Mouse (Mus musculus): Measurements from ENCODE around the gene Spert. TPM values are rescaled to one million over a fixed set of nuclear protein-coding genes. Genes with fewer than 3 reads are reported as not detected.

Spert gene
- total and polyA plus RNA-seq, 2 experiments from 2014 or later = not detected

DNA sequence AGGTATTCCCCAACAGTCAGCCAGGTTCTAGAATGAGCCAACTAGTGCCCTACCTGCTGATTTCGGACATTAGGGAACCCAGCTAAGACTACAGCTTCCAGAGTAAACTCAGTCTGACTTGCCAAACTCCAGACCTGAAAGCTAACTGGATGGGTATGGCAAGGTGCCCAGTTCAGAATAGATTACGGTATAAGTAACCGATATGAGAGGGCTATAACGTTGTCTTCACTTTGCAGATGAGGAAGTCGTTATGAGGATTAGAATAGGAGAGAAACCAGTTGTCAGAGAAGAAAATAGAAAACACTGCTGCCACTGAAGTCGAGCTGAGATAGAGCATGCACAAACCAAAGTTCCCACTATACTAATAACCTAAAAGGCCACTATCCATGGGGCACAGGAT, 13.9 kb downstream of the Spert start:
- Histone ChIP-seq H3K9me3 (replicated peaks; ENCODE audit: control insufficient read depth, low read length) (no peaks in the 10 kb centered on the region), H3K4me2 (ENCODE audit: low read depth, low read length) (no peak overlapping the region), H3K36me3 (replicated peaks; ENCODE audit: control insufficient read depth, insufficient read depth, low read length) (no peaks in the 10 kb centered on the region), H3K27me3 (ENCODE audit: control insufficient read depth, insufficient read depth, low read length) (no peaks in the 10 kb centered on the region), H3K27ac (ENCODE audit: low read depth) (no peak overlapping the region), H3K9ac (replicated peaks; ENCODE audit: low read depth, low read length) (no peak overlapping the region), H3K4me3 (ENCODE audit: low read depth, low read length) (no peak overlapping the region), H3K4me1 (ENCODE audit: control insufficient read depth, insufficient read depth) (no peaks in the 10 kb centered on the region)
- WGBS = 28% methylated on average over 6 of the region's 6 CpGs
- no peak for TF ChIP-seq CTCF (IDR thresholded peaks at IDR 0.05; ENCODE audit: low read depth)
- TF ChIP-seq EP300 (IDR thresholded peaks at IDR 0.05; ENCODE audit: low read depth) = no peak
- ATAC-seq (ENCODE audit: insufficient read depth, low read depth) (no peak), DNase-seq (ENCODE audit: low spot score) (no peak)

DNA sequence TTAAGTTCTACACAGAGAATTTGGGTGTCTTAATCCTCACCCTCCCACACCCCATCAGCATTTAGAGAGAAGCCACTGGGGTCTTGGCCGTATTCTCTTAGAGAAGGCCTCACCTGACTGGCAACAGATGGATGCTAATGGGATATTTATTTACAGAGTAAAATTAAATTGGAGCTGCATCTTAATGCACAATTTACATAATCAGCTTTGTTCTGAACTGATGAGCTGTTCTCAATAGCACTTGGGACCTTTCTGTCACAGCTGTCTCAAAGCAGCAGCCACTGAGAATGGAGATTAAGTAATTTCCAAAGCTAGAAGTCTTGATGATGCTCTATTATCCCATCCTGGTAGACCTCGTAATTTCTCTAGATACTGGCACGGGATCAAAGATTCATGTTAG, 26.6 kb downstream of the Spert start:
- Histone ChIP-seq H3K4me2 (ENCODE audit: low read depth, low read length) (no peak overlapping the region), H3K36me3 (replicated peaks; ENCODE audit: control insufficient read depth, insufficient read depth, low read length) (no peaks in the 10 kb centered on the region), H3K9ac (replicated peaks; ENCODE audit: low read depth, low read length) (no peak overlapping the region), H3K9me3 (replicated peaks; ENCODE audit: control insufficient read depth, low read length) (no peaks in the 10 kb centered on the region), H3K4me3 (ENCODE audit: low read depth, low read length) (no peak overlapping the region), H3K27ac (ENCODE audit: low read depth) (no peak overlapping the region), H3K4me1 (ENCODE audit: control insufficient read depth, insufficient read depth) (no peaks in the 10 kb centered on the region), H3K27me3 (ENCODE audit: control insufficient read depth, insufficient read depth, low read length) (no peaks in the 10 kb centered on the region)
- TF ChIP-seq EP300 (IDR thresholded peaks at IDR 0.05; ENCODE audit: low read depth) (no peak), CTCF (IDR thresholded peaks at IDR 0.05; ENCODE audit: low read depth) (no peak)
- WGBS = 83% methylated on average over 3 of the region's 3 CpGs
- DNase-seq (ENCODE audit: low spot score) (no peak), ATAC-seq (ENCODE audit: insufficient read depth, low read depth) (no peak)

DNA sequence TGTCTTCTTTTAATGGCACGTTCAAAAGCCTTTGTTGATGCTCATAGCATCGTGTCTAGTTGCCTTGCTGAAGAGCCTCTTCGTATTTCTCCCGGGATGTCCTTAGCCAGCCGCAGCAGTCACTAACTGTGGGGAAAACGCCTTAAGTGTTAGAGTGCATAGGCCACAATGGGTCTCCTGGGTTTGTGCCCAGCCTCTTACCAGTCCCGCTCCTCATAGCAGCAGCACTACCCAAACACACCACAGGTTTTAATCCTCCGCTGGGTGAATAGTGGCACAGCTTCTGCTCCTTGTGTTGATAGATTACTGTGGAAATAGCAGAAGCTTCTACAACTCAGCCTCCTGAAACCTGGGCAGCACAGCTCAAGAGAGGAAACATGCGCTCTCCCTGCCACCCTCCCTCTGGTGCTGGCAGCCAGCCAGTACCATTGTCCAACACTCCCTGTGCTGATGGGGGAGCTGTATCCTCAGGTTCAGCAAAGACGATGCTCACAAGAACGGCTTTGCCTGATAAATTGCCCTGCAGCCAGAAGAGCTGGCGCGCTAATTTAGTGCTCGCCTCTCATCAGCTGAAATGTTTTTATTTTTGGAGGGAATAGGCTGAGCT, 27.3 kb downstream of the Spert start:
- ATAC-seq (ENCODE audit: insufficient read depth, low read depth) (no peak), DNase-seq (ENCODE audit: low spot score) (peak; percentile 46)
- WGBS = 45% methylated on average over 14 of the region's 14 CpGs
- Histone ChIP-seq H3K27ac (ENCODE audit: low read depth) (no peak overlapping the region), H3K9ac (replicated peaks; ENCODE audit: low read depth, low read length) (no peak overlapping the region), H3K4me3 (ENCODE audit: low read depth, low read length) (no peak overlapping the region), H3K4me2 (ENCODE audit: low read depth, low read length) (no peak overlapping the region), H3K4me1 (ENCODE audit: control insufficient read depth, insufficient read depth) (no peaks in the 10 kb centered on the region), H3K27me3 (ENCODE audit: control insufficient read depth, insufficient read depth, low read length) (no peaks in the 10 kb centered on the region), H3K9me3 (replicated peaks; ENCODE audit: control insufficient read depth, low read length) (no peaks in the 10 kb centered on the region), H3K36me3 (replicated peaks; ENCODE audit: control insufficient read depth, insufficient read depth, low read length) (no peaks in the 10 kb centered on the region)
- TF ChIP-seq CTCF (IDR thresholded peaks at IDR 0.05; ENCODE audit: low read depth) (peak; percentile 27), EP300 (IDR thresholded peaks at IDR 0.05; ENCODE audit: low read depth) (no peak)

DNA sequence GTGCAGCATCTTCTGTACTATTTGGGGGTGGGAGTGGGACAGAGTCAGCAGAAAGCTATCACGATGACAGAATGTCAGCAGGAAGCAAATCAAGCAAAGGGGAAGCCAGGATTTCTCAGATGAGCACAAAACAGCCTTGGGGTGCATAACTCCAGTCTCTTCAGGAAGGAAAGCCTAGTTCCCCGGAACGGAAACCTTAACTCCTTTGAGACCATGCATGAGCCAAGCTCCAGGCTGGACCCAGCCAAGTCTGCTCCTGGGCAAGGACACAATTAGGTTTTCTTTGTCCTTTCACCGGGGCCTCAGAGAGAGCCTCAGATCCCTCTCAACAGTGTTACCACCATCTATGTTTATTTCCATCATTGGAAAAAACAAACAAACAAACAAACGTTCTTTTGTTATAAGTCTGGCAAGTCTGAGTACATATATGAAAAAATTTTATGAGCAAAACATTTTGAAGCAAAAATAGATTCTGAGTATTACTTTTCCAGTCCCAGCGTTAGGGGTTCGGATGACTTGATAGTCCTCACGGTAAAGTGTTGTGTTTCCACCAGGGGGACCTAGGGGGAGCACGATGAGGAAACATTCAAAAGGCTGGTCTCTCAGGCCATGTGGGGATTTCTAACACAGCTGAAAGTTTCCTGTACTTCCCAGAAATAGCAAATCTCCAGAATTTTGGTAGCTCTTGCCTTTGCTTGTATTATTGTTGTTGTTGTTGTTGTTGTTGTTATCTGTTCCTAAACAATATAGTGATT, 31.2 kb downstream of the Spert start:
- ATAC-seq (ENCODE audit: insufficient read depth, low read depth) = peak; percentile 64; the same call in 1 of the 2 replicates
- Histone ChIP-seq H3K36me3 (replicated peaks; ENCODE audit: control insufficient read depth, insufficient read depth, low read length) (no peaks in the 10 kb centered on the region), H3K4me1 (ENCODE audit: control insufficient read depth, insufficient read depth) (no peaks in the 10 kb centered on the region), H3K27me3 (ENCODE audit: control insufficient read depth, insufficient read depth, low read length) (no peaks in the 10 kb centered on the region), H3K4me3 (ENCODE audit: low read depth, low read length) (no peak overlapping the region), H3K9me3 (replicated peaks; ENCODE audit: control insufficient read depth, low read length) (no peaks in the 10 kb centered on the region), H3K4me2 (ENCODE audit: low read depth, low read length) (no peak overlapping the region), H3K9ac (replicated peaks; ENCODE audit: low read depth, low read length) (no peak overlapping the region), H3K27ac (ENCODE audit: low read depth) (no peak overlapping the region)
- DNase-seq (ENCODE audit: low spot score) = peak; percentile 22
- WGBS = 31% methylated on average over 9 of the region's 9 CpGs
- TF ChIP-seq CTCF (IDR thresholded peaks at IDR 0.05; ENCODE audit: low read depth) = peak; percentile 32; the same call in 1 of the 2 replicates
- peak; percentile 56; the same call in 1 of the 2 replicates for TF ChIP-seq EP300 (IDR thresholded peaks at IDR 0.05; ENCODE audit: low read depth)

DNA sequence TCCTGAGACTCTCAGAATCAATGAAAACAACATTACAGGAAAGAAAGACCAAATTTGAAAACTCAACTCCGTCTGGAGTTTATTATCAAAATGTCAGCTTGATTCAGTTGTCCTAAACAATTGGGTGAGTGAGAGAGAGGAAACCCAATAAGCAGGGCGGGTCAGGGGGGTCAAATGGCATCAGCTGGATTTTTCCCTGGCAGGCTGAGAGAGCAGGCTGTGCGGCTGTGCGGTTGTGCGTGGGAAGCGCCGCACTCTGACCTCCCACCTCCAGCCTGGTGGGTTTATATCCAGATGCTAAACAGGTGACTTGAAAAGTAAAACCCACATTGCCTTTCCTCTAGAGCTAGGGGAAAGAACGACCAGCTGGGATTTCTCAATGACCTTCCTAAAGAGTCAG, 51.2 kb downstream of the Spert start:
- Histone ChIP-seq H3K9me3 (replicated peaks; ENCODE audit: control insufficient read depth, low read length) (no peaks in the 10 kb centered on the region), H3K27me3 (ENCODE audit: control insufficient read depth, insufficient read depth, low read length) (no peaks in the 10 kb centered on the region), H3K36me3 (replicated peaks; ENCODE audit: control insufficient read depth, insufficient read depth, low read length) (no peaks in the 10 kb centered on the region), H3K9ac (replicated peaks; ENCODE audit: low read depth, low read length) (no peak overlapping the region), H3K4me2 (ENCODE audit: low read depth, low read length) (no peak overlapping the region), H3K4me1 (ENCODE audit: control insufficient read depth, insufficient read depth) (no peaks in the 10 kb centered on the region), H3K4me3 (ENCODE audit: low read depth, low read length) (no peak overlapping the region), H3K27ac (ENCODE audit: low read depth) (no peak overlapping the region)
- 52% methylated on average over 8 of the region's 8 CpGs for WGBS
- no peak for ATAC-seq (ENCODE audit: insufficient read depth, low read depth)
- TF ChIP-seq EP300 (IDR thresholded peaks at IDR 0.05; ENCODE audit: low read depth) = no peak
- TF ChIP-seq CTCF (IDR thresholded peaks at IDR 0.05; ENCODE audit: low read depth) = no peak
- DNase-seq (ENCODE audit: low spot score) = no peak

All from heart, postnatal 0 days (tissue).